29 mouse cellular contexts compared by ENCODE assay signal in the genomic region with DNA sequence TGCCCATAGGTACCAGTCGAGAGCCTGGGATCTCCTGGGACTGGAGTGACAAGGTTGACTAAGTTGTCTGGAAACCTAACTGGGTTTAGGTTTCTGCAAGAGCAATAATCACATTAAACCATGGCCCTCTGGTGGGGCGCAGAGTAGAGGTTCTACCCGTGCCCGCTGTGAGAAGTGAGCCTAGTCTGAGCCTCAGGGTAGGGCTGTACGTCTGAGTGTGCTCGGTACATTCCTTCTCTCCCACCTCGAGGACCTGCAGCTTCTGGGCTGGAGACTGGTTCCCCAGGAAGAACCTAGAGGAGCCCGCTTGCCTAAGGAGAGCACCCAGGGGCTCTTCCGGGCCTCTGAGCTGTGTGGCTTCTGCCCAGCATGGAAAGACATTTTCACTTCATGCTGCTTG.
DNase-seq lines count a peak whose midpoint lies in the region; ATAC-seq and TF ChIP-seq lines count a peak whose summit lies in the region.
"Had no signal": no experiment of that assay in that cellular context is flagged by ENCODE, and none has a peak within 500 bp of the region (broad histone marks: within the 10 kb centered on the region; RNA-seq: fewer than 3 reads in every experiment).

No protein-coding gene starts in this region.

- peak overlapping the region; percentile 29 for H3K4me2 ChIP-seq in heart, embryonic 13.5 days
- peak overlapping the region; percentile 6; the same call in 1 of the 2 replicates for H3K4me2 ChIP-seq in lung, embryonic 15.5 days
- H3K4me2 ChIP-seq in hindbrain, postnatal 0 days (ENCODE audit: low read depth, low read length): no peak overlapping the region
- H3K4me2 ChIP-seq: hindbrain, embryonic 14.5 days; kidney, embryonic 15.5 days; limb, embryonic 13.5 days; liver, embryonic 11.5 days; neural tube, embryonic 12.5 days had no signal

- no peak for TF ChIP-seq EP300 in ES-Bruce4 (IDR thresholded peaks at IDR 0.05; ENCODE audit: insufficient read depth, low read depth, low read length)

- no peak for TF ChIP-seq POLR2A in ES-Bruce4 (IDR thresholded peaks at IDR 0.05; ENCODE audit: insufficient read depth, low read length)

- H3K27me3 ChIP-seq in heart, embryonic 13.5 days (replicated peaks): peaks cover 43% of the 10 kb centered on the region
- H3K27me3 ChIP-seq in lung, embryonic 15.5 days: peaks cover 26% of the 10 kb centered on the region
- H3K27me3 ChIP-seq in E14TG2a.4 (ENCODE audit: insufficient read depth, low read length) (peaks cover 2% of the 10 kb centered on the region; the same call in 1 of the 2 replicates), ES-Bruce4 (ENCODE audit: control insufficient read depth, insufficient read depth, low read length, poor library complexity, severe bottlenecking) (no peaks in the 10 kb centered on the region)
- peaks cover 5% of the 10 kb centered on the region; the same call in 1 of the 2 replicates for H3K27me3 ChIP-seq in hindbrain, postnatal 0 days (ENCODE audit: insufficient read depth, low read length)
- H3K27me3 ChIP-seq: Patski had no signal

- no peak overlapping the region for H3K4me3 ChIP-seq in heart, embryonic 13.5 days
- no peak overlapping the region for H3K4me3 ChIP-seq in lung, embryonic 15.5 days
- peak overlapping the region; percentile 60; the same call in 1 of the 2 replicates for H3K4me3 ChIP-seq in E14TG2a.4 (replicated peaks; ENCODE audit: low read length)
- H3K4me3 ChIP-seq in ES-Bruce4 (ENCODE audit: low read depth, low read length): peak overlapping the region; percentile 47
- H3K4me3 ChIP-seq in hindbrain, postnatal 0 days (ENCODE audit: low read length): no peak overlapping the region
- H3K4me3 ChIP-seq: erythroblast, embryonic 14.5 days; gastrocnemius, adult 2 months; kidney, embryonic 15.5 days; layer of hippocampus, adult 2 months; limb, embryonic 13.5 days; midbrain, embryonic 10.5 days; myocyte; neural tube, embryonic 12.5 days had no signal

- WGBS in heart, embryonic 13.5 days: 72% methylated on average over 9 of the region's 9 CpGs
- 59% methylated on average over 9 of the region's 9 CpGs for WGBS in lung, embryonic 15.5 days
- WGBS in hindbrain, postnatal 0 days: 77% methylated on average over 9 of the region's 9 CpGs

- no peaks in the 10 kb centered on the region for H3K9me3 ChIP-seq in heart, embryonic 13.5 days
- H3K9me3 ChIP-seq in lung, embryonic 15.5 days: no peaks in the 10 kb centered on the region
- H3K9me3 ChIP-seq in E14TG2a.4 (ENCODE audit: low read length): no peaks in the 10 kb centered on the region
- H3K9me3 ChIP-seq in ES-Bruce4 (replicated peaks; ENCODE audit: control insufficient read depth, insufficient read depth, low read length, poor library complexity, severe bottlenecking): no peaks in the 10 kb centered on the region
- no peaks in the 10 kb centered on the region for H3K9me3 ChIP-seq in hindbrain, postnatal 0 days (ENCODE audit: low read length)
- H3K9me3 ChIP-seq: kidney, embryonic 15.5 days; limb, embryonic 13.5 days; midbrain, embryonic 10.5 days; neural tube, embryonic 12.5 days had no signal

- peak overlapping the region; percentile 55; the same call in 1 of the 2 replicates for H3K27ac ChIP-seq in heart, embryonic 13.5 days (replicated peaks)
- H3K27ac ChIP-seq in lung, embryonic 15.5 days: peak overlapping the region; percentile 39
- peak overlapping the region; percentile 20; the same call in 1 of the 2 replicates for H3K27ac ChIP-seq in ES-Bruce4 (ENCODE audit: insufficient read depth, low read length)
- no peak overlapping the region for H3K27ac ChIP-seq in hindbrain, postnatal 0 days
- H3K27ac ChIP-seq: gastrocnemius, adult 2 months; hindbrain, embryonic 14.5 days; kidney, embryonic 15.5 days; layer of hippocampus, adult 2 months; limb, embryonic 13.5 days; midbrain, embryonic 10.5 days; neural tube, embryonic 12.5 days had no signal

- intact Hi-C loops in heart, postnatal 25 days (cut with DNase I): no loop called here

- TF ChIP-seq CTCF in E14TG2a.4 (conservative IDR thresholded peaks at IDR 0.05; ENCODE audit: low read length) (no peak), ES-Bruce4 (IDR thresholded peaks at IDR 0.05; ENCODE audit: low read depth, low read length) (no peak)
- no peak for TF ChIP-seq CTCF in hindbrain, postnatal 0 days (IDR thresholded peaks at IDR 0.05; ENCODE audit: low read depth)

- peaks cover 27% of the 10 kb centered on the region for H3K4me1 ChIP-seq in heart, embryonic 13.5 days
- H3K4me1 ChIP-seq in lung, embryonic 15.5 days: peaks cover 20% of the 10 kb centered on the region
- peaks cover 61% of the 10 kb centered on the region for H3K4me1 ChIP-seq in E14TG2a.4 (replicated peaks; ENCODE audit: low read depth, low read length)
- H3K4me1 ChIP-seq in ES-Bruce4 (ENCODE audit: control insufficient read depth, insufficient read depth, low read length): peaks cover 4% of the 10 kb centered on the region
- no peaks in the 10 kb centered on the region for H3K4me1 ChIP-seq in hindbrain, postnatal 0 days (ENCODE audit: insufficient read depth, low read length)

- H3K36me3 ChIP-seq in heart, embryonic 13.5 days: no peaks in the 10 kb centered on the region
- H3K36me3 ChIP-seq in lung, embryonic 15.5 days: no peaks in the 10 kb centered on the region
- H3K36me3 ChIP-seq in E14TG2a.4 (ENCODE audit: insufficient read depth, low read length): no peaks in the 10 kb centered on the region
- H3K36me3 ChIP-seq in ES-Bruce4 (ENCODE audit: control insufficient read depth, insufficient read depth, low read length, poor library complexity, severe bottlenecking): no peaks in the 10 kb centered on the region
- no peaks in the 10 kb centered on the region for H3K36me3 ChIP-seq in hindbrain, postnatal 0 days (ENCODE audit: insufficient read depth, low read length)
- H3K36me3 ChIP-seq: kidney, embryonic 15.5 days; limb, embryonic 13.5 days; midbrain, embryonic 10.5 days; neural tube, embryonic 12.5 days had no signal

- ATAC-seq in heart, embryonic 13.5 days (ENCODE audit: extremely low read depth, insufficient number of reproducible peaks, low FRiP score, low TSS enrichment): no peak
- no peak for ATAC-seq in lung, embryonic 15.5 days (ENCODE audit: borderline replicate concordance, extremely low read depth, low FRiP score, low TSS enrichment)
- ATAC-seq in hindbrain, postnatal 0 days: no peak
- ATAC-seq: forebrain, embryonic 16.5 days; inflammation-experienced regulatory T-cells, adult 6 months; midbrain, embryonic 16.5 days; Patski had no signal

- no peak for DNase-seq in heart, postnatal 25 days (ENCODE audit: low spot score)
- DNase-seq in lung, postnatal 25 days (ENCODE audit: low spot score): no peak
- DNase-seq in hindbrain, postnatal 0 days (ENCODE audit: low spot score): no peak
- DNase-seq: adrenal gland, postnatal 10 days; B cell, adult 2 months; cerebellum, adult 8-10 months; cerebellum, postnatal 25 days; gastrocnemius, adult 2 months; gastrocnemius, postnatal 36 days; kidney, adult 11 months; kidney, postnatal 36 days; thymus, postnatal 4 days had no signal

- peak overlapping the region; percentile 48; the same call in 1 of the 2 replicates for H3K9ac ChIP-seq in heart, embryonic 13.5 days
- no peak overlapping the region for H3K9ac ChIP-seq in lung, embryonic 15.5 days
- peak overlapping the region; percentile 43; the same call in 1 of the 2 replicates for H3K9ac ChIP-seq in ES-Bruce4 (ENCODE audit: low read depth, poor library complexity, severe bottlenecking)
- no peak overlapping the region for H3K9ac ChIP-seq in hindbrain, postnatal 0 days (replicated peaks; ENCODE audit: low read length)
- H3K9ac ChIP-seq: hindbrain, embryonic 14.5 days; kidney, embryonic 15.5 days; limb, embryonic 13.5 days; neural tube, embryonic 12.5 days had no signal

Comparison
In these comparisons a context has a peak if more than half of its experiments do, and no peak if none do; other contexts are left out.
1. H3K4me3 ChIP-seq: peak in E14TG2a.4 (single experiment) and ES-Bruce4 (single experiment); none in heart, embryonic 13.5 days (single experiment), lung, embryonic 15.5 days (single experiment) and hindbrain, postnatal 0 days (single experiment).
2. H3K9ac ChIP-seq: peak in heart, embryonic 13.5 days (single experiment) and ES-Bruce4 (single experiment); none in lung, embryonic 15.5 days (single experiment) and hindbrain, postnatal 0 days (single experiment).